Mouse (Mus musculus) lung, embryonic 16.5 days (tissue): Measurements from ENCODE around the gene Prpf40b. TPM values are rescaled to one million over a fixed set of nuclear protein-coding genes. Genes with fewer than 3 reads are reported as not detected.

Experiments used
- ATAC-seq: fragments of 200-750 bp; cut with Nextera tagmentation; 2 replicates; pipeline ENCODE4 v1.8.0; 2017; ENCODE audit warnings: low read depth, mild to moderate bottlenecking, moderate library complexity
- H3K27ac ChIP-seq: fragments of 300-500 bp; sonication (generic); 2 replicates; pipeline ENCODE4 v1.5.1; 2014; ENCODE audit warnings: mild to moderate bottlenecking, control low read depth, low read length
- H3K27me3 ChIP-seq: fragments of 300-500 bp; sonication (generic); 2 replicates; pipeline ENCODE4 v1.6.1; 2014; ENCODE audit warnings: low read depth, low read length, mixed read lengths; ENCODE audit not compliant: control insufficient read depth, insufficient read depth
- H3K36me3 ChIP-seq: fragments of 300-500 bp; sonication (generic); 2 replicates; pipeline ENCODE4 v1.6.1; 2014; ENCODE audit warnings: low read length; ENCODE audit not compliant: control insufficient read depth, insufficient read depth
- H3K4me1 ChIP-seq: fragments of 300-500 bp; sonication (generic); replicated peaks from 2 replicates; pipeline ENCODE4 v1.6.1; 2014; ENCODE audit warnings: low read length, mixed read lengths; ENCODE audit not compliant: control insufficient read depth, insufficient read depth
- H3K4me2 ChIP-seq: fragments of 300-500 bp; sonication (generic); 2 replicates; pipeline ENCODE4 v1.6.1; 2014; ENCODE audit warnings: low read depth, low read length, control low read depth
- H3K4me3 ChIP-seq: fragments of 300-500 bp; sonication (generic); 2 replicates; pipeline ENCODE4 v1.5.1; 2014; ENCODE audit warnings: mild to moderate bottlenecking, low read length, control low read depth
- H3K9ac ChIP-seq: fragments of 300-500 bp; sonication (generic); 2 replicates; pipeline ENCODE4 v1.6.1; 2014; ENCODE audit warnings: low read length, control low read depth
- H3K9me3 ChIP-seq: fragments of 300-500 bp; sonication (generic); 2 replicates; pipeline ENCODE4 v1.6.1; 2016; ENCODE audit warnings: low read length; ENCODE audit not compliant: control insufficient read depth
- WGBS: fragments of 180-500 bp; shearing (Covaris S2); extraction: QIAGEN DNeasy Blood & Tissue Kit; methylation state at CpG from one replicate; pipeline ENCODE4 v1.1.7; 2014; 5-methylcytosine and 5-hydroxymethylcytosine counted together
- polyA plus RNA-seq: library from polyadenylated mRNA; unstranded; fragments of >200 nt; fragmentation: Nextera tagmentation; extraction: Ambion mirVana; gene quantifications from 2 replicates; pipeline ENCODE4 v1.2.1, GENCODE M21; 2015

Prpf40b gene
- polyA plus RNA-seq, 1 experiment from 2014 or later, result 54.0 TPM

GRCm38 (mm10) chr15:99344148-99344870, 49.4 kb downstream of the Prpf40b start:
- H3K4me3 ChIP-seq, result no peak overlapping the region

DNA sequence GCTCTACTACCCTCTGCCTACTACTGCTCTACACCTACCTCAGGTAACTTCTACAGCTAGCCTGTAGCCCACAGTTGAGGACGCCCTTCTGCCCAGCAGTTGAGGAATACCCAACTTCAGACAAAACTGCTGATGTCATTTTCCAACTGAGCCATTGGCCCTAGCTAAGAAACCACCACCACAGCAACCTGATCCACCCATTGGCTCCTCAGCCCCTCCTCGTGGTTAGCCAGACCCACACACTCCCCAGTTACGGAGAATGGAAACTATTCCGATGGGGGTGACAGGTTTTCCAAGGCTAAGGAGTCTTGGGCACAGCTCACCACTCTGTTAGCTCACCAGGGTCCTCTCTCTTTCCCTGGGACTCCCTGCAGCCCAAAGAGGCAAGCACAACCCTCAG, 50.1 kb downstream of the Prpf40b start:
- peak; percentile 15 for ATAC-seq
- H3K27ac ChIP-seq, result peak overlapping the region; percentile 92
- WGBS, result 69% methylated on average over 4 of the region's 4 CpGs

More at GRCm38 (mm10) chr15:99344148-99344870, 49.4 kb downstream of the Prpf40b start:
- 32% methylated on average over 8 of the region's 8 CpGs for WGBS
- Histone ChIP-seq H3K36me3 (no peaks in the 10 kb centered on the region), H3K4me2 (peak overlapping the region; percentile 20; the same call in 1 of the 2 replicates), H3K9me3 (no peaks in the 10 kb centered on the region), H3K4me1 (peaks cover 59% of the 10 kb centered on the region), H3K27me3 (no peaks in the 10 kb centered on the region), H3K27ac (peak overlapping the region; percentile 92), H3K9ac (peak overlapping the region; percentile 42)
- ATAC-seq, result peak; percentile 68

DNA sequence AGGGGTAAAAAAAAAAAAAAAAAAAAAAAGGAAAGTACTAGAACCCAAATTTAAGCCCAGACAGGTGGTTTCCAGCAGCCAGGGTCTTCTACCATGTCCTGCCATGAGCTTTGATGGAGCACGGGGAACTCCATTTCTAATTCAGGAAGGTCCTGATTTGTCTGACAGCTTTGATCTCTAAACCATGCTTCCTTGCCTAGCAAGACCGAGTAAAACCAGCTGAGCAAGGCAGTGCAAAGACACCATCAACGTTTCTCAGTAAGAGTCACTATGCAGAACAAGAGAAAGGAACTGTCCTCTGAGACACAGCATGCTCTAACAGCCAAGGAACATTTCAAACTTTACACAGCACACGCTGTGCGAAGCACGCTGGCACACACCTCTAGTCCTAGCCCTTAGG, 56.7 kb downstream of the Prpf40b start:
- H3K4me1 ChIP-seq, result peaks cover 7% of the 10 kb centered on the region

More for the DNA sequence above, 50.1 kb downstream of the Prpf40b start:
- H3K36me3 ChIP-seq, result no peaks in the 10 kb centered on the region
- H3K27me3 ChIP-seq, result no peaks in the 10 kb centered on the region
- H3K4me1 ChIP-seq, result peaks cover 58% of the 10 kb centered on the region
- no peak overlapping the region for H3K9ac ChIP-seq
- no peak overlapping the region for H3K4me3 ChIP-seq
- H3K9me3 ChIP-seq, result no peaks in the 10 kb centered on the region
- no peak overlapping the region for H3K4me2 ChIP-seq

DNA sequence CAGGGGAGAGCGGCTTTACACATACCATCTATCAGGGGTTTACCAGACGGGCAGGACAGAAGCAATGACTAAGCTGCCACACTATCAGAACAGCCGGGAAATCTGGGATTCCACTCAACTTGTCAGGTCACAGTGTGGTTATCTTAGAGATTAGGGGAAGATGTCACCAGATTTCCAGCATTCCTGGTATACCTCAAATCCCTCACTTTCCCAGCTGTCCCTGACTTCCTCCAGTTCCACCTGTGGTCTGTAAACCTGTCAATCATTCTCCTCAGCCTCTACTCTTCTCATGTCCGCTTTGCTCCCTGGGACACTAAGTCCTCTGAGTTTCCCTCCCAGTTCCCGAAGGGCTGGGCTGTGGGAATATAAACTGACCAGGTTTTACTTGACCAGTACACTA, 57.4 kb downstream of the Prpf40b start:
- 52% methylated on average over 5 of the region's 5 CpGs for WGBS
- no peak for ATAC-seq
- H3K9me3 ChIP-seq, result no peaks in the 10 kb centered on the region
- no peak overlapping the region for H3K4me3 ChIP-seq
- H3K4me2 ChIP-seq, result no peak overlapping the region
- H3K36me3 ChIP-seq, result no peaks in the 10 kb centered on the region
- no peak overlapping the region for H3K9ac ChIP-seq
- peaks cover 7% of the 10 kb centered on the region for H3K4me1 ChIP-seq
- H3K27ac ChIP-seq, result no peak overlapping the region
- no peaks in the 10 kb centered on the region for H3K27me3 ChIP-seq

More for the DNA sequence above, 56.7 kb downstream of the Prpf40b start:
- no peak overlapping the region for H3K27ac ChIP-seq
- no peak overlapping the region for H3K9ac ChIP-seq
- H3K4me3 ChIP-seq, result no peak overlapping the region
- no peaks in the 10 kb centered on the region for H3K36me3 ChIP-seq
- ATAC-seq, result no peak
- WGBS, result 65% methylated on average over 6 of the region's 6 CpGs
- H3K27me3 ChIP-seq, result no peaks in the 10 kb centered on the region
- no peaks in the 10 kb centered on the region for H3K9me3 ChIP-seq
- no peak overlapping the region for H3K4me2 ChIP-seq

GRCm38 (mm10) chr15:99355660-99356059, 60.8 kb downstream of the Prpf40b start:
- no peak overlapping the region for H3K27ac ChIP-seq
- ATAC-seq, result no peak
- no peak overlapping the region for H3K4me2 ChIP-seq
- no peaks in the 10 kb centered on the region for H3K27me3 ChIP-seq
- H3K4me1 ChIP-seq, result no peaks in the 10 kb centered on the region
- H3K4me3 ChIP-seq, result no peak overlapping the region
- H3K36me3 ChIP-seq, result no peaks in the 10 kb centered on the region
- no peaks in the 10 kb centered on the region for H3K9me3 ChIP-seq
- WGBS, result 59% methylated on average over 6 of the region's 6 CpGs
- H3K9ac ChIP-seq, result no peak overlapping the region

- ATAC-seq, result no peak
- no peaks in the 10 kb centered on the region for H3K4me1 ChIP-seq
Measured at GRCm38 (mm10) chr15:99356462-99356861, 61.6 kb downstream of the Prpf40b start.

GRCm38 (mm10) chr15:99358952-99359351, 64.1 kb downstream of the Prpf40b start:
- Histone ChIP-seq H3K4me2 (no peak overlapping the region), H3K27ac (no peak overlapping the region), H3K4me3 (no peak overlapping the region), H3K4me1 (peaks cover under 1% of the 10 kb centered on the region; the same call in 1 of the 2 replicates), H3K27me3 (no peaks in the 10 kb centered on the region), H3K9me3 (no peaks in the 10 kb centered on the region), H3K36me3 (no peaks in the 10 kb centered on the region), H3K9ac (no peak overlapping the region)
- 81% methylated on average over 9 of the region's 9 CpGs for WGBS
- ATAC-seq, result no peak

More at GRCm38 (mm10) chr15:99356462-99356861, 61.6 kb downstream of the Prpf40b start:
- 68% methylated on average over 6 of the region's 6 CpGs for WGBS
- Histone ChIP-seq H3K27ac (no peak overlapping the region), H3K9me3 (no peaks in the 10 kb centered on the region), H3K36me3 (no peaks in the 10 kb centered on the region), H3K4me2 (no peak overlapping the region), H3K27me3 (no peaks in the 10 kb centered on the region), H3K9ac (no peak overlapping the region), H3K4me3 (no peak overlapping the region)

DNA sequence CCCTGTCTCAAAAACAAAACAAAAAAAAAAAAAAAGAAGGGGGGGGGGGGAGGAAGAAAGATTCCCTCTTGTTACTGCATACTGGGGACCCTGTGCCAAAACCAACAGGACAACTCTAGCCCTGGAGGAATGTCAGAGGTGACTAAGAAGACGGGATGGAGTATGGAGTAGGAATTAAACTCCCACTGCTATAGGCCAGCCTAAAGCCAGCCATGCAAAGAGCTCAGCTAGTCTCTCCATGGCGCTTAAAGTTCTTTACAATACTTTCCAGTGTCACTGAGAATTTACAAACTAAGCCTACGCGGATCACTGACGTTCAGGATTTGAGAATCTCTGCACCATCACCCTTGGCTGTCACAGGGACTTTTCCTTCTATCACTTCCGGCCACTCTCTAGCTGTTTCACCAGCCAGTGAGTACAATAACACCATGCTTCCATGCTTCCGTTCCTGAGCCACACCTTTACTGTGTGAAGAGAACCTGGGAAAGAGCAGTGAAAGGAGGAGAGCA, 69.2 kb downstream of the Prpf40b start:
- ATAC-seq, result no peak
- 52% methylated on average over 7 of the region's 7 CpGs for WGBS
- peak overlapping the region; percentile 7; the same call in 1 of the 2 replicates for H3K27ac ChIP-seq
- no peak overlapping the region for H3K9ac ChIP-seq
- H3K4me3 ChIP-seq, result no peak overlapping the region
- H3K9me3 ChIP-seq, result no peaks in the 10 kb centered on the region
- no peaks in the 10 kb centered on the region for H3K27me3 ChIP-seq
- peaks cover 21% of the 10 kb centered on the region for H3K4me1 ChIP-seq
- no peaks in the 10 kb centered on the region for H3K36me3 ChIP-seq
- H3K4me2 ChIP-seq, result no peak overlapping the region

DNA sequence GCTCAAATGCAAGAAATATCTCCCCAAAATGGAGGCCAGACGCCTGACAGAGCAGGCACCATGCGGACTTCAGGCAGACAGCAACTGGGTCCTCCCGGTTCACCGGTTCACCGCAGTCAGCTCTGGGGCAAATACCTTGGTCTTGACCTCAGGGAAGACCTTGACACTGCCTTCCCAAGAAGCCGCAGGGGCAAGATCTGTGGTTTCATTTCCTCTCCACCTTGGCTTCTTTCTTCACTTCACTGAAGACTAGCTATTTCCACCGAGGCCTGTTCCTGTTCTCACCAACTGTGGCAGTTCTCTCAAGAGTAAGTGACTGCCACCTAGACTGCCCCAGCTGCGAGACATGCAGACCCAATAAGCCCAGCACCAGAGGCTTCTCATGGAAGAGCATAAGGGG, 70.0 kb downstream of the Prpf40b start:
- peaks cover 24% of the 10 kb centered on the region for H3K4me1 ChIP-seq
- no peak overlapping the region for H3K27ac ChIP-seq
- H3K36me3 ChIP-seq, result no peaks in the 10 kb centered on the region
- no peak for ATAC-seq
- no peaks in the 10 kb centered on the region for H3K27me3 ChIP-seq
- WGBS, result 60% methylated on average over 8 of the region's 8 CpGs
- H3K9ac ChIP-seq, result no peak overlapping the region
- H3K9me3 ChIP-seq, result no peaks in the 10 kb centered on the region
- no peak overlapping the region for H3K4me3 ChIP-seq
- H3K4me2 ChIP-seq, result no peak overlapping the region
